Mouse (Mus musculus): ENCODE measurements around the gene Trmt61a.

GRCm38 (mm10) chr12:111667421-111667820, 10.5 kb upstream of the Trmt61a start:
- no peak for TF ChIP-seq CTCF (IDR thresholded peaks at IDR 0.05; ENCODE audit: low read depth)
- TF ChIP-seq EP300 (IDR thresholded peaks at IDR 0.05; ENCODE audit: low read depth), result no peak

Data from liver, postnatal 0 days (tissue).